Mouse (Mus musculus) neutrophil, adult 59 days (primary cell): ENCODE data around the gene Hinfp. TPM values are rescaled to one million over a fixed set of nuclear protein-coding genes. Genes with fewer than 3 reads are reported as not detected.

Source experiments
- total RNA-seq, 2 experiments: library from RNA; stranded (reverse); gene quantifications; 1 replicate in 1 of 2; 2 replicates in 1 of 2; pipeline ENCODE4 v1.2.4; 2023

Hinfp gene
- 10 to 100 TPM; 35.6 to 40.8 TPM for total RNA-seq

GRCm38 (mm10) chr9:44305466-44306079 lies at the start of gene Hinfp:
TSS of gene Hinfp (minus strand) at chr9:44305671.

GRCm38 (mm10) chr9:44343781-44344421 lies 38.4 kb upstream of the Hinfp start, which contains the start of gene Hmbs:
TSS of gene Hmbs (minus strand) at chr9:44344228.

GRCm38 (mm10) chr9:44334396-44335330 lies 29.2 kb upstream of the Hinfp start, which contains the start of gene H2afx:
TSS of gene H2afx (plus strand) at chr9:44334694.

GRCm38 (mm10) chr9:44325768-44326370 lies 20.4 kb upstream of the Hinfp start, which contains the start of gene Dpagt1:
TSS of gene Dpagt1 (plus strand) at chr9:44326019.

GRCm38 (mm10) chr9:44319887-44320798 lies 14.7 kb upstream of the Hinfp start, which contains the start of gene C2cd2l:
TSS of gene C2cd2l (minus strand) at chr9:44320285.

GRCm38 (mm10) chr9:44288076-44288958 lies 17.2 kb downstream of the Hinfp start, which contains the start of gene Abcg4:
TSS of gene Abcg4 (minus strand) at chr9:44288615.

GRCm38 (mm10) chr9:44268432-44268831 lies 37.0 kb downstream of the Hinfp start, which contains the start of gene Nlrx1:
TSS of gene Nlrx1 (minus strand) at chr9:44268599.

GRCm38 (mm10) chr9:44251314-44251713 lies 54.2 kb downstream of the Hinfp start, which contains the start of gene Pdzd3:
TSS of gene Pdzd3 (minus strand) at chr9:44251471.

Other genes with a start within 250 kb of the Hinfp start
- gene Usp2, start 238.7 kb downstream of the Hinfp start, total RNA-seq: 1 to 10 TPM; 6.3 to 7.6 TPM
- gene Mfrp, start 203.9 kb downstream of the Hinfp start, total RNA-seq: under 1 TPM; 0.16 to 0.22 TPM
- gene C1qtnf5, start 198.4 kb downstream of the Hinfp start, total RNA-seq: under 1 TPM in 1 of 2 experiments, not detected in 1; 0.49 TPM
- not detected for gene Gm49380, start 192.2 kb downstream of the Hinfp start, total RNA-seq
- gene Rnf26, start 192.2 kb downstream of the Hinfp start, total RNA-seq: 10 to 100 TPM; 29.2 to 31.1 TPM
- 1 to 10 TPM; 3.6 to 5.1 TPM for gene Mcam, start 171.2 kb downstream of the Hinfp start, total RNA-seq
- gene Cbl, start 71.6 kb downstream of the Hinfp start, total RNA-seq: 100 to 1,000 TPM; 215 to 217 TPM
- gene Ccdc153, start 65.0 kb downstream of the Hinfp start, total RNA-seq: not detected
- 1 to 10 TPM; 1.6 TPM for gene Pdzd3, start 54.2 kb downstream of the Hinfp start, total RNA-seq
- 10 to 100 TPM; 61.4 to 69.3 TPM for gene Nlrx1, start 37.1 kb downstream of the Hinfp start, total RNA-seq
- gene Abcg4, start 17.1 kb downstream of the Hinfp start, total RNA-seq: 1 to 10 TPM; 3.7 to 9.7 TPM
- 10 to 100 TPM; 21.6 to 23.7 TPM for gene C2cd2l, start 14.6 kb upstream of the Hinfp start, total RNA-seq
- 10 to 100 TPM; 13.9 to 15.2 TPM for gene Dpagt1, start 20.3 kb upstream of the Hinfp start, total RNA-seq
- gene H2afx, start 29.0 kb upstream of the Hinfp start, total RNA-seq: 100 to 1,000 TPM; 273 to 278 TPM
- gene Hmbs, start 38.6 kb upstream of the Hinfp start, total RNA-seq: 10 to 100 TPM; 43.9 to 66.5 TPM
- 10 to 100 TPM; 37.1 to 37.2 TPM for gene Vps11, start 56.0 kb upstream of the Hinfp start, total RNA-seq
- 10 to 100 TPM; 50.6 to 54.5 TPM for gene Hyou1, start 73.8 kb upstream of the Hinfp start, total RNA-seq
- 10 to 100 TPM; 12.4 to 13.7 TPM for gene Slc37a4, start 91.2 kb upstream of the Hinfp start, total RNA-seq
- gene Rps25, start 101.5 kb upstream of the Hinfp start, total RNA-seq: 1,000 to 10,000 TPM in 1 of 2 experiments, 100 to 1,000 TPM in 1; 988 to 1,162 TPM
- gene Trappc4, start 101.9 kb upstream of the Hinfp start, total RNA-seq: 10 to 100 TPM; 50.5 to 53.9 TPM
- gene Ccdc84, start 112.9 kb upstream of the Hinfp start, total RNA-seq: 10 to 100 TPM; 23.0 to 26.9 TPM
- not detected for gene Foxr1, start 135.5 kb upstream of the Hinfp start, total RNA-seq
- gene Upk2, start 149.3 kb upstream of the Hinfp start, total RNA-seq: not detected
- 10 to 100 TPM in 1 of 2 experiments, 1 to 10 TPM in 1; 6.9 to 10.2 TPM for gene Bcl9l, start 177.2 kb upstream of the Hinfp start, total RNA-seq